Mouse (Mus musculus) T-cell, adult 66 days (primary cell): Measurements from ENCODE around the gene Capn8. TPM values are rescaled to one million over a fixed set of nuclear protein-coding genes. Genes with fewer than 3 reads are reported as not detected.

ENCODE experiments used
- total RNA-seq, 2 experiments: library from RNA; stranded (reverse); gene quantifications; 3 replicates in 1 of 2; 4 replicates in 1 of 2; pipeline ENCODE4 v1.2.4; 2023

The Capn8 gene
- not detected for total RNA-seq

GRCm38 (mm10) chr1:182564408-182565120, at the start of gene Capn8:
Gene Capn8 (plus strand): TSS chr1:182565007.

DNA sequence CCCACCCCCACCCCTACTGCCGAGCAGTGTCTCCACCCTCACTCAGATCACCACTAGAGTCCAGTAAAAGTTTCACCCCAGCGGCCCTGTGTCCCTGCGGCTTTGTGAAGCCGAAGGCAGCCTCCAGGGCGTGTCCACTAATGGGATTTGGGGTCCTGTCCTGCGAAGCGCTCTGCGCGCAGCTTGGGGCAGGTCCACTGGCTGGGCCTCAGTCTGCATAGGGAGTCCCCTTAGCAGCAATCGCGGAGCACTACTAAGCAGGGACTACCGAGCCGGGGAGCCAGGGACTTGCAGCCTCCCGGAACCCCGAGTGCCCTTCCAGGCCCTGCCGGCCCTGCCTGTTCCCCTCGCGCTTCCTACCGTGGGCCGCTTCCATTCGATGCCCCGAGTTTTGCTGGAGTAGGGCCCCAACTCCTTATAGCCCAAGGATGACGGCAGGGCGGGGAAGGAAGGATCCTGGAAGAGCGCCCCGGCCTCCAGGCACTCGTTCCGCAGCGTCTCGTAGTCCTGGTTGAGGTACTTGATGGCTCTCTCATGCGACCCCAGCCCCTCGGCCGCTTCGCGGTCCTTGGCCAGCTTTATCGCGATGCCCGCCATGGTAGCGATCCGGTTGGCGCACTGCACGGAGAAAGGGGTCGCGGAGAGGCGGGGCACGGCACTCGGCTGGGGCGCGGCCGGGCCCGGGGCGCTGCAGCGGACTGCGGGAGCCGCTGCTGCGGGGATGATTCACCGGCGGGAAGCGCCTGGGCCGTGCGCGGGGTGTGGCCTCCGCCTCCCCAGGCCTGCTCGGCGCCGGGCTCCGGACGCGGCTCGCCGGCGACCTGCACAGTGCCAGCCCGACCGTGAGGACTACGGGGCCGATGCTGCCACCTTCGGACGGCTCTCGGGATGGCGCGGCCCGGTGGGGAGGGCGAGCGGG, 47.8 kb upstream of the Capn8 start, which contains the start of gene Capn2:
Gene Capn2 (minus strand): TSS at position 851 of the 919 bp plus-strand sequence.

Other genes starting within 250 kb of the Capn8 start
- gene Fbxo28, start 223.4 kb upstream of the Capn8 start, total RNA-seq, result 10 to 100 TPM; 51.8 to 55.3 TPM
- gene Trp53bp2, start 155.8 kb upstream of the Capn8 start, total RNA-seq, result 10 to 100 TPM; 28.5 to 31.8 TPM
- gene Capn2, start 47.4 kb upstream of the Capn8 start, total RNA-seq, result 10 to 100 TPM; 76.9 to 80.7 TPM
- gene Ccdc185, start 184.2 kb downstream of the Capn8 start, total RNA-seq, result not detected
- gene Susd4, start 198.9 kb downstream of the Capn8 start, total RNA-seq, result 1 to 10 TPM; 7.2 to 7.4 TPM